Mouse (Mus musculus) neutrophil, adult 5-6 weeks (primary cell): ENCODE measurements around the gene Lsamp. TPM values are rescaled to one million over a fixed set of nuclear protein-coding genes. Genes with fewer than 3 reads are reported as not detected.

Source experiments
- ATAC-seq: fragments of 151-379, 151-347 bp; 2 replicates; pipeline ENCODE4 v1.8.0; 2017; ENCODE audit warnings: mild to moderate bottlenecking, moderate TSS enrichment; ENCODE audit not compliant: insufficient number of reproducible peaks, poor library complexity, low FRiP score, severe bottlenecking; ENCODE audit errors: extremely low read depth
- total RNA-seq: library from RNA; stranded (forward); fragments of 200-1000 nt; gene quantifications from 2 replicates; pipeline ENCODE4 v1.2.3, GENCODE M21; 2017

Lsamp gene
- total RNA-seq, 1 experiment from 2014 or later = 0.12 TPM

GRCm38 (mm10) chr16:41063270-41063857 is 1079.2 kb downstream of the Lsamp start:
- ATAC-seq = no peak

- ATAC-seq = no peak
Observed at GRCm38 (mm10) chr16:41073470-41073869, 1089.3 kb downstream of the Lsamp start.

GRCm38 (mm10) chr16:41088648-41089047 is 1104.5 kb downstream of the Lsamp start:
- ATAC-seq = no peak

GRCm38 (mm10) chr16:41090092-41090491 is 1105.9 kb downstream of the Lsamp start:
- ATAC-seq = no peak

DNA sequence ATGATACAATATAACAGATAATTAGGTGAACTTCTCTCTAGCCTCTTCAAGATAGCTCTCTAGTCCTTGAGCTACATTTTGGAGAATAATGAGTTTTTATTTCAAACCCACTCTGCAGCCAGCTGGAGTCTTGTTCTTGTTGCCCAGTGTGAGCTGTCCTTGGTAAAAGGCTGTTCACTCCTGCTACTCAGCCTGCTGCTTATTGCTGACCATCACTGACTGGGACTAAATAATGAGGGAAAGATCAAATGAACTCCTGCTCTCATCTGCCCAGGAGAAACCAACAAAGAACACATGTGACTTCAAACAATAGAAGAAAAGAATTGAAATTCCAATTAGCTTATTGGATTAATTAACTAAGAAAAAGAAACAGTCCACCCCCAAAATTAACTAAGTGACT is 1107.1 kb downstream of the Lsamp start:
- ATAC-seq = no peak

DNA sequence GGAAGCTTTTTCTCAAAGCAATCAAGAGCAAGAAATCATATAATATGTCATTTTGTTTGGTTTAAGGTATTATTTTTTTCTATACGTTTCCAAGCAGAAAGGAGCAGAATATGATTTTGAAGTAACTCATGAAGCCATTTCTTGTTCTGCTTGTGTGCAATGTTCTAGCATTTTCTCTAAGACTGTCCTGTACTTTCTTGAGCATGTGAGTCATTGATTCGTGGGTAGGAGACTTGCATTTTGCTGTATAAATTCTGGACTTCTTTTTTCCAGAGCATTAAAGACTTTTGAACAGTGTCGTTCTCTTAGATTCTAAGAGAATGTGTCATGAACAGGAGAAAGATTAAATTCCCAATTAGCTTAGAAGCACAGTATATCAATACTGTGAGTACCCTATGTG is 1118.6 kb downstream of the Lsamp start:
- ATAC-seq = no peak

GRCm38 (mm10) chr16:41124361-41124760 is 1140.2 kb downstream of the Lsamp start:
- no peak for ATAC-seq

GRCm38 (mm10) chr16:41125051-41125450 is 1140.9 kb downstream of the Lsamp start:
- no peak for ATAC-seq

DNA sequence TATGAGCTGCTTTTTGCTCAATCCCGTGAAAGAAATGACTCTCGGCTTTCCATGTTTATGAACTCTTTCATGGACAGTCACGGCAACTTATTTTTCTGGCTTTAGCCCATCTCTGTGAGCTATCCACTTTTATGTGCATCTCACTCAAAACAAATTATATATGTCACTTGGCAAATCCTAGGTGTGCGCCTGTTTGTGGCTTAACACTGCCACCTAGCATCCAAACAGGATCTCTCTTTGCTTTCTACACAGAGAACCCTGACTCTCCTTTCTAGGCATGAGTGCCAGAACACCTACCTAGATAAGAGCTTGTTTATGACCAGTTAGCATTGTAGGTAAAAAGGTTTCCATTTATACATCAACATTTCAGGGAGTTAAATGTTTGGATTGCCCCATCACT is 1146.9 kb downstream of the Lsamp start:
- ATAC-seq = no peak

DNA sequence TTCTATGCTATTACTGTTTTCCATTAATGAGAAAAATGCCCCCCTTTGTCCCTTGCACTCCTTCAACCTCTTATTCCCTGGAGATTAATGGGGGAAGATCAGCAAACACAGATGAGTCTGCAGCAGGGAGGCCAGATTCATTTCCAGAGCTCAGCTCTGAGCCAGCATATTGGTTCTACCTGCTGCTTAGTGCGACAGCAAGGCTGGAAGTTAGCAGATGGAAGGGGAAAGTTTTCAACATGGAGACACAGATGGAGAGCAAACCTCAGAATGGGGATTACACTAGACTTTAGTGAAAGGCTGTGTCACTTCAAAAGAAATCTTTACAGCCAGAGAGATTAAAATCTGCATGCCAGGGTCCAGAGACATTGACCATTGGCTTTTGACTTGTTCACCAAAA is 1188.7 kb downstream of the Lsamp start:
- no peak for ATAC-seq

DNA sequence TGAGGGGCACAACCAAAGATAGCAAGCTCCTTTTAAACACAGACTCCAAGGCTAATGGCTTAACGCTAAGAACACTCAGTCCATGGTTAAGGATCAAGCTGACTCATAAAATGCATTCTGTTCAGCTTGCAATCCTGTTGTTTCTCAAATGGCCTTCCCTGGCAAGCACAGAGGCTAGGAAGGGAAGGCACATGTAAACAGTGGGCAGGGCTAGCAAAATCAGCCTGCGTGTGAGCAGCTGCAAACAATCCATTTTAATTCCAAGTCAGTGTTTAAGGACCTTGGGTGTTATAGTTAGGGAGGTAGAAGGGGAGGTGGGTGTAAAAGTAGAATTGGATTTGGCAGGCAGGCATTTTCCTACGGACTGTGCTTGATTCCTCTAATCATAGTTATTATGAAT is 1195.4 kb downstream of the Lsamp start:
- ATAC-seq = no peak

DNA sequence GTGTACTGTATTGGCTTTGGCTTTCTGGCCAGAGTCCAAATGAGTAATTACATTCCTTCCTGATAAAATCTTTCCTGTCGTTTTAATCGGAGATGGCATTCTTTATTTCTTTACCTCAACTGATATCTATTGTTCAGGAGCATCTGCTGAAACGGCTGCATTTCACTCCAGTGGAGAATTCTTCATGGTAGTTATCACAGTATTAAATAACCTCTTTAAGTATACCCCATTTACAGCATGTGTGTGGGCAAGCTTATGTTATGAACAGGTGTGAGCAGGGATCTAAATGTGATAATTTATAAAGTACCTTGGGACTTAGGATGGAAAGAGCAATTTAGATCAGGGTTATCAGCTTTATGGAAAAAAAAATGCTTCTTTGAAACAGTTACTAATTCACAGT is 1196.7 kb downstream of the Lsamp start:
- ATAC-seq = no peak

DNA sequence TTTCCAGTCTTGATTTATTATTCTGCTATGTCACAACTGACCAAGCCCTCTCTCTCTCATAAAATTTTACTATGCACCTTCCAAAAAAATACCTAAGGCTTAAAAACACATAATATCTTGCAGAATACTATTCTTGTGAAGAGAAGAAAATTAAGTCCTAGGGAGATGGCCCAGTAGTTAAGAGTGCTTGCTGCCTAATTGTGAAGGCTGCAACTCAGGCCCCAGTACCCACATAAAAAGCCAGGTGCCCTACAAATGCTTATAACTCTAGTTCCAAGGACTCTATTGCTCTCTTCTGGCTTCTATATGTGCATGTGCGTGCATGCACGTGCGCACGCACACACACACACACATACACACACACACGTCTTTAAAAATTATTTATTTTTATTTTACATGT is 1225.9 kb downstream of the Lsamp start:
- ATAC-seq = no peak

DNA sequence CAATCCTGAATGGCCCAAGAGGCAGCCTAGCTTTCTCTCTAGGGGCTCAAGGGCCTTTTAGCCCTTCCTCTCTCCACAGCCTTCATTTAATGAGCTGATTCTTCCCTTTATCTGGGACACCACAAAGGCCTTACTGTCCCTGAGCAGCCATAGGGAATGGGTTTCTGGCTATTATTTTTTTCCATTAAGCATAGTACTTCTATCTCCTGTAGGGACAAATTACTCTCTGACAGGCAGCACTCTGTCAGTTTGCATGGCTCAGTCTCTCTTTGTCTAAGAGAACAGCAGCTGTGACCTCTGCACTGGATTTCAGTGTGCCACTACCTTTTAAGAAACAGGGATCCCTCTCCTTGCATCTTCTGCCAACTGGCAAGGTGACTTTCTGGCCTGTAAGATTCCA is 1251.7 kb downstream of the Lsamp start:
- no peak for ATAC-seq

DNA sequence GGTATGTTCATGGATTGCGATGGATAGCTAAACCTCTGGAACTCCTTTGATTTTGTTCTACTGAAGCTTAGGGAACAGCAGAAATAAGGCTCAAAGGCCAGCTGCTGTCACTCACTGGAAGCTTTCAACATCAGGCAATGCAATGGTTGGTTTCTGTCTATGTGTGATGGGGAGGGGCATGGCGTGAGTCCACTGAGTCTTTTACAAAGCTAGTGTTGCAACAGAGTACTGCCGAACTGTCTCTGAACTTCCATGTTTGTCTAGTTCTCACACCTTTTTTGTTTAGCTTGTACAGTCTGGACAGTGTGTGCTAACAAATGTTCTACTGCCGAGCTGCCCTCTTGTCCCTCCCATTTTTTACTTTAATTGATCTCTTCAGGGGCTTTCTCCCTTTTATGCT is 1258.7 kb downstream of the Lsamp start:
- ATAC-seq = no peak

- ATAC-seq = no peak
Observed at GRCm38 (mm10) chr16:41244711-41245110, 1260.5 kb downstream of the Lsamp start.

DNA sequence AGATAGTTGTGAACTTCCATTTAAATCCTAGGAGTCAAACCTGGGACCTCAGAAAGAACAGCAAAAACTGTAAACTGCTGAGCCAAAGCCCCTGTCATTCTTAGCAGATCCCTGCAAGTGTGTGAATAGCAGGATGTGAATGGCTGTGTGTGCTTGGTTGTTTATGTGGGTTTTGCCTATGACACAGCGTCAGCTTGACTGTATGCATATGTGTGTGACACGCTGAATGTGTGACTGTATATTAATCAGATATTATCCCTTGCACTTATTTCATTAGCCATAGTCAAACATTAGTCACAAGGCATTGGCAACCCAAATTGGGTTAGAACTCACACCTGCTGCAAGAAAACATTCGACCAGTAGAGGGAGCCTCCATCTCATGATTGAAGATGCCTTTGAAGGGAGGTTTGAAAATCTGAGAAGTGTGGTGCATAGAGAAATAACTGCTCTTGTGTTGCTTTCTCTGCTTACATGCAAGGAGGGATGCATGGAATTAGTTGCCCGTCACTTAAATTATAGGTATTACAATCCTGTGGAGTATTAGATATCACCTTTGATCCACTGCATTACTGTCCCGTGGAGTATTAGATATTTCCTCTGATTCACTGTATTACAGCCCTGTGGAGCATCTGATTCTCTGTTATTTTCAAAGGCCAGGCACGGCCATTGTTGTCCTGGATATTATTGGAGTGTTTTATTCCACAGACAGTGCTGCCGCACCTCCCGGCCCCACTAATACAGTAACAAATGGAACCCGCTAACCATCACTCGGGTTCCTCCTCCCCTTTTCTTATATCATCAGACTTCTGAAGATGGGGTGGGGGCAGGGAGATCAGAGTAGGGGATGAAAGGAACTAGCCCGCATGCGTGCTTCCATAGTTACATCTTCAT is 1274.2 kb downstream of the Lsamp start:
- no peak for ATAC-seq

DNA sequence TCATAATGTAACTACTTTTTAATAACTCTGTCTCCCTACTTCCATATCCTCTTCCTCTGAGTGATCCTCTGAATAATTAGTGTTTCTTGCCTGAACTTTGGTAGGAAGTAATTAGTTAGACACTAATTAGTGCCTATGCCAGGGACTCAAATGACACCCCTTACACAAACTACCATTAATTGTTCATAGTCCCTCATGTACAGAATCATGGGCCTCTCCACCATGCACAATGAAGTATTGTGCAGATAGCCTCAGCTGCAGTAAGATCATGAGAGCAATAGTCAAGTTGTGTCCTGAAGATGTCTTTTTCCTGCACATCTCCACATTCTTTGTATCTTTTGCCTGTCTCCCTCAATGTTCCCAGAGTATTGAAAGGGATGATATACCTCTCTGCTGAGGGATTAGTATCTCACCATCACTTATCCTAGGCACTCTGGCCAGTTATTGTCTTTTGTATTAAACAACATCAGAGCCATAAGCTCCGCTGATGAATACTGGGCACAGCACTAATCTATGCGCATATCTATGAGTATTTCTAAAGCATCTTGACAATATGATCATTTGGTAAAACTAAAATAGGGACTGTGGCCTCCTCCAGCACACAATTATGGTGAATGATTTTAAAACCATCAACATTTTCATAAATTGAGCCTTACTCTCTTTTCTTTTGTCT is 1292.0 kb downstream of the Lsamp start:
- no peak for ATAC-seq

DNA sequence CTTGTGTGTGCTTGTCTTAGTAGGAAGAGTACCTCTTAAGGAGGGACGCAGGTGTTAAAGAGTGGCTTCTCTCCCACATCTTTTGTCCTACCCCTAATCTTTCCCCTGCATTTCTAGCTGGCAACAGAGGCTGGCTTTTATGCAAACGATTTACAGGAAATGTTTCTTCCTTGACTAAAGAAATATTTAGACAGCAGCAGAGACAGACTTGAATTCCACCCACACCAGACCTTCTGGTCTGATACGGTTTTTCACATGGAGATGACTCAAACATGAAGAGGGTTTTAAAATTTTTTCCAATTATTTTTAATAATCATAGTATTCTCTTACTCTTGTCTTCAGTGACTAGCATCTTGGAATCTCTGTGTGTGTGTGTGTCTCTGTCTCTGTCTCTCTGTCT is 1333.8 kb downstream of the Lsamp start:
- no peak for ATAC-seq

GRCm38 (mm10) chr16:41343431-41343830 is 1359.3 kb downstream of the Lsamp start:
- ATAC-seq = no peak
